Mouse (Mus musculus) bone marrow, adult 2 months (tissue): Measurements from ENCODE around the gene Gm10282.

ENCODE experiments used
- CTCF ChIP-seq: fragments of 200-500 bp; IDR thresholded peaks from 2 replicates; pipeline ENCODE4 v1.5.1; 2011; ENCODE audit warnings: low read length, control low read depth; ENCODE audit not compliant: control insufficient read depth, insufficient read depth
- POLR2A ChIP-seq: fragments of 200-500 bp; IDR thresholded peaks from 2 replicates; pipeline ENCODE4 v1.6.1; 2011; ENCODE audit warnings: low read depth, mild to moderate bottlenecking, control low read depth, low read length, borderline replicate concordance; ENCODE audit not compliant: control insufficient read depth

DNA sequence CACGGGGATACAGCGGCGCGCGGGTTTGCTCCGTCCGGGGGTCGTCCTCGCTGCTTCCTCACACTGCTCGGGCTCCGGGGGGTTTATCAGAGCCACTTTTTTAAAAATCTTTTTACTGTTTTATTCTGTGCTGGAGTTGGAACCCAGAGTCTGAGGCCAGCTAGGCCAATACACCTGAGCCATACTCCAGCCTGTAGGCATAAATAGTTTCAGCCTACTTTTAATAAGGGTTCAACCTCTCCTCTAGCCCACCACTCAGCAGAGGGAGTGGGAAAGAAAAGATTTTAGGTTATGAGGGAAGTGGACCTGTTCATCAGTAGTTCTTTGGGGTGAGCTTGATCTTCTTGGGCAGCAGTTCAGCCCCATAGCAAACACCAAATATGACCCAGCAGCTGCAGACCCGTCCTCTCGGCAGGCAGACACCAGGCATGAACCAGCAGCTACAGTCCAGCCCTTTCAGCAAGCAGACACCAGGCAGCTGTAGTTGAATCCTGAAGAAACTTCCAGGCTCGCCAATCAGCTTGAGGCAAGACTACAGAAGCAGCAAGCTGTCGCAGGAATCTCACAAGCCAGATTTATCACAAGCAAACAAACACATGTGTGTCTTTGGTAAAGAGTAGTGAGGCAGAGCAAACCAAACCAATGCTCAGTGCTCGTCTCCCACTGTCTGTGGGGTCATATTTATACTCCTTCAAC lies at the start of gene Gm10282:
- no peak for TF ChIP-seq CTCF
- no peak for TF ChIP-seq POLR2A
